Mouse (Mus musculus) embryonic fibroblast, embryonic 13.5 days (primary cell): ENCODE measurements at regions not wholly inside any gene's neighbourhood (a gene's known extent, or its start where the extent isn't known, plus 50 kb on each side); places are given as distances from the start of the nearest gene placed in this dataset.

ENCODE experiments used
- CTCF ChIP-seq: IDR thresholded peaks from 2 replicates; pipeline ENCODE4 v1.5.1; 2011; ENCODE audit warnings: mild to moderate bottlenecking, control low read depth, low read length, moderate library complexity, borderline replicate concordance; ENCODE audit not compliant: insufficient read depth
- POLR2A ChIP-seq: IDR thresholded peaks from 2 replicates; pipeline ENCODE4 v1.6.1; 2011; ENCODE audit warnings: low read depth, mild to moderate bottlenecking, control low read depth, low read length, moderate library complexity

- TF ChIP-seq POLR2A (no peak), CTCF (no peak)
Measured at GRCm38 (mm10) chr10:68982288-68982687, 168.9 kb upstream of the Rhobtb1 start.
